Mouse (Mus musculus): ENCODE results near the gene Bcap31.

- TF ChIP-seq CTCF (IDR thresholded peaks at IDR 0.05; ENCODE audit: control insufficient read depth, insufficient read depth, insufficient read length) (no peak), MYOG (IDR thresholded peaks at IDR 0.05; ENCODE audit: control insufficient read depth, extremely low read depth, insufficient read length) (no peak), MYOD1 (IDR thresholded peaks at IDR 0.05; ENCODE audit: control insufficient read depth, insufficient read length, low read depth) (no peak), USF1 (IDR thresholded peaks at IDR 0.05; ENCODE audit: low read depth) (no peak)
Observed at GRCm38 (mm10) chrX:73739151-73739550, 23.2 kb upstream of the Bcap31 start.
